ENCODE assay signal across 8 mouse cellular contexts in genomic region chr5:123235731-123236130, GRCm38 (mm10). TPM values are rescaled to one million over a fixed set of nuclear protein-coding genes. Genes with fewer than 3 reads are reported as not detected.
A peak's percentile ranks its signal among the peaks of the same experiment; 100 is the strongest.
DNase-seq lines count a peak whose midpoint lies in the region; ATAC-seq lines count a peak whose summit lies in the region.

No protein-coding gene starts in this region.

- H3K4me3 ChIP-seq in hindbrain, embryonic 16.5 days (ENCODE audit: low read length): no peak overlapping the region
- H3K4me3 ChIP-seq in liver, embryonic 11.5 days (ENCODE audit: low read depth, low read length): no peak overlapping the region

- no peak overlapping the region for H3K4me2 ChIP-seq in hindbrain, embryonic 16.5 days (ENCODE audit: low read length)
- no peak overlapping the region for H3K4me2 ChIP-seq in liver, embryonic 11.5 days

- no peaks in the 10 kb centered on the region for H3K27me3 ChIP-seq in hindbrain, embryonic 16.5 days (replicated peaks; ENCODE audit: control insufficient read depth, insufficient read depth, low read length)
- H3K27me3 ChIP-seq in liver, embryonic 11.5 days (replicated peaks; ENCODE audit: control insufficient read depth, insufficient read depth, low read length): no peaks in the 10 kb centered on the region

- 37% methylated on average over 2 of the region's 2 CpGs for WGBS in hindbrain, embryonic 16.5 days
- WGBS in liver, embryonic 11.5 days: 77% methylated on average over 2 of the region's 2 CpGs

- no peaks in the 10 kb centered on the region for H3K9me3 ChIP-seq in hindbrain, embryonic 16.5 days (ENCODE audit: control insufficient read depth, low read length)
- no peaks in the 10 kb centered on the region for H3K9me3 ChIP-seq in liver, embryonic 11.5 days (ENCODE audit: control insufficient read depth, low read length)

- H3K36me3 ChIP-seq in hindbrain, embryonic 16.5 days (ENCODE audit: control insufficient read depth, insufficient read depth, low read length): peaks cover 10% of the 10 kb centered on the region
- H3K36me3 ChIP-seq in liver, embryonic 11.5 days (ENCODE audit: control insufficient read depth, insufficient read depth, low read length): peaks cover 15% of the 10 kb centered on the region; the same call in 1 of the 2 replicates

- H3K4me1 ChIP-seq in hindbrain, embryonic 16.5 days (ENCODE audit: control insufficient read depth, insufficient read depth, low read depth, low read length): no peaks in the 10 kb centered on the region
- 0 out of 2 replicates have a peak, but pooled peaks cover 3% of the 10 kb centered on the region for H3K4me1 ChIP-seq in liver, embryonic 11.5 days (replicated peaks; ENCODE audit: control insufficient read depth, insufficient read depth, low read length)

- peak; percentile 34 to 53 for DNase-seq in left cerebral cortex, adult 18-20 months (ENCODE audit: low spot score in 2 of 2)
- no peak for DNase-seq in left cerebral cortex, adult 11 months (ENCODE audit: low spot score)
- DNase-seq in MN1 (ENCODE audit: low spot score): peak; percentile 83
- peak; percentile 64 for DNase-seq in liver, embryonic 11.5 days (ENCODE audit: low spot score)
- DNase-seq in spleen, adult 12 weeks (ENCODE audit: low spot score): peak; percentile 61
- no peak for DNase-seq in frontal cortex, postnatal 10 days (ENCODE audit: low spot score in 2 of 2)

- peak; percentile 71; the same call in 1 of the 2 replicates for ATAC-seq in common myeloid progenitor, adult 5-6 weeks (replicated peaks; ENCODE audit: low read depth, poor library complexity, severe bottlenecking)
- 0 out of 2 replicates have a peak, but pooled peaks have one; percentile 34 for ATAC-seq in hindbrain, embryonic 16.5 days
- 0 out of 2 replicates have a peak, but pooled peaks have one; percentile 20 for ATAC-seq in liver, embryonic 11.5 days (replicated peaks; ENCODE audit: low FRiP score)

- no peak overlapping the region for H3K27ac ChIP-seq in hindbrain, embryonic 16.5 days (ENCODE audit: low read depth, low read length)
- H3K27ac ChIP-seq in liver, embryonic 11.5 days (ENCODE audit: low read depth, low read length): no peak overlapping the region

- no peak overlapping the region for H3K9ac ChIP-seq in hindbrain, embryonic 16.5 days (ENCODE audit: low read depth, low read length)
- H3K9ac ChIP-seq in liver, embryonic 11.5 days (ENCODE audit: low read depth, low read length): no peak overlapping the region

RNA-seq across cellular contexts. Expression of gene Wdr66, which starts 16.2 kb away (rescaled TPM):
- total RNA-seq in left cerebral cortex, adult 18-20 months (2021): 1 to 10 TPM; 3.8 to 4.2 TPM
- not detected in 2 replicates for total RNA-seq in common myeloid progenitor, adult 5-6 weeks (2017)
- 1.1 and 1.4 TPM in 2 replicates for polyA plus RNA-seq in hindbrain, embryonic 16.5 days (2015; fragmentation: Nextera tagmentation; extraction: Ambion mirVana)
- 0.12 and 0.40 TPM in 2 replicates for polyA plus RNA-seq in liver, embryonic 11.5 days (2014; fragmentation: Nextera tagmentation; extraction: Ambion mirVana)

RNA-seq across cellular contexts. Expression of gene Hpd, which starts 53.2 kb away (rescaled TPM):
- under 1 TPM in 1 of 2 experiments, not detected in 1; 0.37 TPM for total RNA-seq in left cerebral cortex, adult 18-20 months (2021)
- total RNA-seq in common myeloid progenitor, adult 5-6 weeks (2017): not detected in 2 replicates
- not detected in 2 replicates for polyA plus RNA-seq in hindbrain, embryonic 16.5 days (2015; fragmentation: Nextera tagmentation; extraction: Ambion mirVana)
- 2.5 and 3.5 TPM in 2 replicates for polyA plus RNA-seq in liver, embryonic 11.5 days (2014; fragmentation: Nextera tagmentation; extraction: Ambion mirVana)

Comparison
In these comparisons a context has a peak if more than half of its experiments do, and no peak if none do; other contexts are left out.
1. DNase-seq: peak in left cerebral cortex, adult 18-20 months (2 of 2), MN1 (single experiment), liver, embryonic 11.5 days (single experiment) and spleen, adult 12 weeks (single experiment); none in left cerebral cortex, adult 11 months (single experiment) and frontal cortex, postnatal 10 days (0 of 2).
2. ATAC-seq: peak in every context shown above with its lines; median percentile 71 in common myeloid progenitor, adult 5-6 weeks; 34 in hindbrain, embryonic 16.5 days; 20 in liver, embryonic 11.5 days.